Comparison of ENCODE assay signal across 8 mouse cellular contexts in the genomic region with DNA sequence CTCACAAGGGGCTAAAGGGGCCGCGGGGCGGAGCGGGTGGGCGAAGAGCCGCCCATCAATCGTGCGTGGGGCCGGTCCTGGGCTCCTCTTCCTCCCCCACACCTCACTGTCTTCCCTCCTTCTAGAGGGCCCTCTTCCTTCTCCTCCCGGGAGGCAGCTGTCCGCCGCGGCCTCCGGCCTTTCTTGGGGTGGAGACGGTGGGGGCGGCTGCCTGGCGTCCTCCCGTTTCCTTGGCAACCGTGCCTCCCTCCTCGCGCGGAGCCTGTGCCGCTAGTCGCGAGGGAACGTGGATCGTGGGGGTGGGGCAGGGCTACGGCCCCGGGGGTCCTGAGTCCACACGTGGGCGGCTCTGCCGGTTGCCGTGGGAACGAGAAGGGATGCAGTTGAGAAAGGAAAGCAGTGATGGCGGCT. TPM values are rescaled to one million over a fixed set of nuclear protein-coding genes. Genes with fewer than 3 reads are reported as not detected.
DNase-seq lines count a peak whose midpoint lies in the region; ATAC-seq and TF ChIP-seq lines count a peak whose summit lies in the region.

March10 (minus strand) TSS at position 239 of the 411 bp plus-strand sequence.

- ATAC-seq in forebrain, embryonic 16.5 days = peak; percentile 87
- ATAC-seq in hindbrain, embryonic 15.5 days (ENCODE audit: low FRiP score, low read depth) = peak; percentile 88
- ATAC-seq in inflammation-experienced regulatory T-cells, adult 6 months = no peak

- no peak for TF ChIP-seq EP300 in heart, adult 2 months (IDR thresholded peaks at IDR 0.05; ENCODE audit: insufficient read depth, low read depth, low read length)

- peaks cover 3% of the 10 kb centered on the region for H3K27me3 ChIP-seq in heart, adult 2 months (ENCODE audit: control insufficient read depth, insufficient read depth, low read length)
- H3K27me3 ChIP-seq in cerebellum, adult 2 months (ENCODE audit: control insufficient read depth, insufficient read depth, low read length) = no peaks in the 10 kb centered on the region
- H3K27me3 ChIP-seq in forebrain, embryonic 16.5 days (replicated peaks; ENCODE audit: control insufficient read depth, insufficient read depth, low read length) = no peaks in the 10 kb centered on the region
- no peaks in the 10 kb centered on the region for H3K27me3 ChIP-seq in hindbrain, embryonic 15.5 days
- H3K27me3 ChIP-seq in limb, embryonic 10.5 days (ENCODE audit: low read depth, poor library complexity, severe bottlenecking) = peaks cover 19% of the 10 kb centered on the region

- H3K4me2 ChIP-seq in forebrain, embryonic 16.5 days (ENCODE audit: low read length) = peak within 1 kb of the TSS; percentile 87
- H3K4me2 ChIP-seq in hindbrain, embryonic 15.5 days = peak within 1 kb of the TSS; percentile 76

- no peak for TF ChIP-seq CTCF in heart, adult 2 months (IDR thresholded peaks at IDR 0.05)
- no peak for TF ChIP-seq CTCF in cerebellum, adult 2 months (IDR thresholded peaks at IDR 0.05; ENCODE audit: borderline replicate concordance, insufficient read depth, low read depth, low read length)

- no peaks in the 10 kb centered on the region for H3K9me3 ChIP-seq in forebrain, embryonic 16.5 days (ENCODE audit: control insufficient read depth, low read length)
- no peaks in the 10 kb centered on the region for H3K9me3 ChIP-seq in hindbrain, embryonic 15.5 days
- no peaks in the 10 kb centered on the region for H3K9me3 ChIP-seq in limb, embryonic 10.5 days (replicated peaks)

- no peaks in the 10 kb centered on the region for H3K36me3 ChIP-seq in heart, adult 2 months (ENCODE audit: control insufficient read depth, insufficient read depth, low read length)
- no peaks in the 10 kb centered on the region for H3K36me3 ChIP-seq in forebrain, embryonic 16.5 days (ENCODE audit: control insufficient read depth, insufficient read depth)
- no peaks in the 10 kb centered on the region for H3K36me3 ChIP-seq in hindbrain, embryonic 15.5 days
- H3K36me3 ChIP-seq in limb, embryonic 10.5 days = no peaks in the 10 kb centered on the region

- DNase-seq in heart, adult 2 months = peak; percentile 26 to 39
- no peak for DNase-seq in heart, adult 8-10 months (ENCODE audit: low spot score)
- peak; percentile 46 to 51 for DNase-seq in cerebellum, adult 2 months
- DNase-seq in limb, embryonic 10.5 days (ENCODE audit: low spot score) = peak; percentile 63
- peak; percentile 64 for DNase-seq in ovary, adult 18-20 months (ENCODE audit: low spot score)

- 4% methylated on average over 35 of the region's 35 CpGs for whole genome bisulfite sequencing in heart, adult 2 months
- 3% methylated on average over 34 of the region's 35 CpGs for WGBS in cerebellum, adult 2 months
- under 1% methylated on average over 32 of the region's 35 CpGs for WGBS in forebrain, embryonic 16.5 days
- WGBS in hindbrain, embryonic 15.5 days = 1% methylated on average over 35 of the region's 35 CpGs
- 3% methylated on average over 34 of the region's 35 CpGs for WGBS in limb, embryonic 10.5 days

- no peak within 1 kb of the TSS for H3K27ac ChIP-seq in heart, adult 2 months
- no peak within 1 kb of the TSS for H3K27ac ChIP-seq in cerebellum, adult 2 months (ENCODE audit: insufficient read depth, low read length)
- H3K27ac ChIP-seq in forebrain, embryonic 16.5 days (ENCODE audit: low read length) = peak within 1 kb of the TSS; percentile 85
- H3K27ac ChIP-seq in hindbrain, embryonic 15.5 days (replicated peaks) = peak within 1 kb of the TSS; percentile 87
- peak within 1 kb of the TSS; percentile 69 for H3K27ac ChIP-seq in limb, embryonic 10.5 days

- intact Hi-C loops in heart, adult 2 months (cut with DNase I) = no loop called here

- H3K79me2 ChIP-seq in heart, adult 2 months (replicated peaks; ENCODE audit: control insufficient read depth, insufficient read depth, low read length) = no peaks in the 10 kb centered on the region

- no peak within 1 kb of the TSS for H3K4me3 ChIP-seq in heart, adult 2 months
- peak within 1 kb of the TSS; percentile 59 for H3K4me3 ChIP-seq in cerebellum, adult 2 months (replicated peaks; ENCODE audit: insufficient read depth, low read depth, low read length)
- peak within 1 kb of the TSS; percentile 59 for H3K4me3 ChIP-seq in forebrain, embryonic 16.5 days (replicated peaks; ENCODE audit: low read length)
- peak within 1 kb of the TSS; percentile 43 for H3K4me3 ChIP-seq in hindbrain, embryonic 15.5 days
- peak within 1 kb of the TSS; percentile 63 for H3K4me3 ChIP-seq in limb, embryonic 10.5 days

- peak within 1 kb of the TSS; percentile 38; the same call in 1 of the 2 replicates for H3K9ac ChIP-seq in heart, adult 2 months (ENCODE audit: low read depth, low read length)
- H3K9ac ChIP-seq in forebrain, embryonic 16.5 days (replicated peaks; ENCODE audit: low read depth, low read length) = peak within 1 kb of the TSS; percentile 73
- peak within 1 kb of the TSS; percentile 36 for H3K9ac ChIP-seq in hindbrain, embryonic 15.5 days

- no peak for TF ChIP-seq POLR2A in heart, adult 2 months (IDR thresholded peaks at IDR 0.05; ENCODE audit: insufficient read depth, low read depth, low read length)
- TF ChIP-seq POLR2A in cerebellum, adult 2 months (IDR thresholded peaks at IDR 0.05; ENCODE audit: borderline replicate concordance, insufficient read depth, low read length) = no peak

- H3K4me1 ChIP-seq in heart, adult 2 months (ENCODE audit: control insufficient read depth, insufficient read depth, low read length) = 0 out of 2 replicates have a peak, but pooled peaks cover 1% of the 10 kb centered on the region
- H3K4me1 ChIP-seq in cerebellum, adult 2 months (ENCODE audit: control insufficient read depth, insufficient read depth, low read length) = peaks cover 3% of the 10 kb centered on the region; the same call in 1 of the 2 replicates
- H3K4me1 ChIP-seq in forebrain, embryonic 16.5 days (replicated peaks; ENCODE audit: control insufficient read depth, insufficient read depth, low read length) = peaks cover 20% of the 10 kb centered on the region
- H3K4me1 ChIP-seq in hindbrain, embryonic 15.5 days (replicated peaks) = peaks cover 20% of the 10 kb centered on the region
- H3K4me1 ChIP-seq in limb, embryonic 10.5 days = peaks cover 13% of the 10 kb centered on the region

RNA-seq across cellular contexts. Expression of gene March10, which starts in this region (rescaled TPM):
- total RNA-seq in heart, adult 2 months (2021) = not detected
- polyA plus RNA-seq in heart, adult 2 months (2012; rRNA removed) = 0.08 and 0.38 TPM in 2 replicates
- total RNA-seq in heart, adult 8-10 months (2022) = not detected
- 0.39 and 0.52 TPM in 2 replicates for polyA plus RNA-seq in cerebellum, adult 2 months (2012; rRNA removed)
- polyA plus RNA-seq in forebrain, embryonic 16.5 days (2015; fragmentation: Nextera tagmentation; extraction: Ambion mirVana) = 0.35 and 0.80 TPM in 2 replicates
- polyA plus RNA-seq in hindbrain, embryonic 15.5 days (2015; fragmentation: Nextera tagmentation; extraction: Ambion mirVana) = 0.32 and 0.46 TPM in 2 replicates
- polyA plus RNA-seq in limb, embryonic 10.5 days (2016; fragmentation: Nextera tagmentation; extraction: Ambion mirVana) = 0.24 TPM in 1 of 2 replicates, not detected in the other
- not detected for polyA plus RNA-seq in inflammation-experienced regulatory T-cells, adult 6 months (2017; shearing (Covaris generic))

Comparison
In these comparisons a context has a peak if more than half of its experiments do, and no peak if none do; other contexts are left out.
1. Peak in DNase-seq and H3K9ac ChIP-seq in heart, adult 2 months; RNA of the gene not detected or under 1 TPM.
2. Peak in DNase-seq and H3K4me3 ChIP-seq in cerebellum, adult 2 months; RNA of the gene not detected or under 1 TPM.
3. Peak in ATAC-seq, H3K4me3 ChIP-seq, H3K27ac ChIP-seq, H3K9ac ChIP-seq and H3K4me2 ChIP-seq in forebrain, embryonic 16.5 days; RNA of the gene not detected or under 1 TPM.
4. Peak in ATAC-seq, H3K4me3 ChIP-seq, H3K27ac ChIP-seq, H3K9ac ChIP-seq and H3K4me2 ChIP-seq in hindbrain, embryonic 15.5 days; RNA of the gene not detected or under 1 TPM.
5. Peak in DNase-seq, H3K4me3 ChIP-seq and H3K27ac ChIP-seq in limb, embryonic 10.5 days; RNA of the gene not detected or under 1 TPM.